Mouse (Mus musculus): ENCODE measurements around the gene Tbl1x. TPM values are rescaled to one million over a fixed set of nuclear protein-coding genes. Genes with fewer than 3 reads are reported as not detected.

The Tbl1x gene
- polyA plus RNA-seq, 1 experiment from 2014 or later = 41.4 TPM

DNA sequence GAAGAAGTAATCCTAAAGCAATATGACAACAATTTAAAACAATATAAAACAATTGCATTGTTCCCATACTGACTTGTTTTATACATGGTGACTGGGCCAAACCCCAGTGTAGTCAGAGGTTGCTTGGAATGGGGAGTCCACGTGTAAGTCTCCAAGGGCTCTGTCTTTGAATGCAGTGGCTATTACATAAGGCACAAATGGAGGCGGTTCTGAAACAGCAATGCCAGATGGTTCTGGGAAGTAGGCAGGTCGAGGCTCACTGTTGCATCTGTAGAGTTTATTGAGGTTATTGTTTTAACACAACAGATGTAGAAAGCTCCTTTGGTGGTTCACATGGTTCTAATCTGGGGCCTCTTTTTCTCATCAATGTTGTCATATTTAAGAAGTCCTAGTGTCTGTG, 66.3 kb downstream of the Tbl1x start:
- no peaks in the 10 kb centered on the region for H3K9me3 ChIP-seq (replicated peaks)
- no peak overlapping the region for H3K4me3 ChIP-seq (replicated peaks)
- WGBS = 69% methylated on average over 3 of the region's 3 CpGs
- no peak overlapping the region for H3K27ac ChIP-seq (replicated peaks)
- no peaks in the 10 kb centered on the region for H3K36me3 ChIP-seq
- H3K9ac ChIP-seq (replicated peaks) = no peak overlapping the region
- no peaks in the 10 kb centered on the region for H3K4me1 ChIP-seq
- H3K4me2 ChIP-seq = no peak overlapping the region
- H3K27me3 ChIP-seq (replicated peaks) = no peaks in the 10 kb centered on the region
- no peak for ATAC-seq (ENCODE audit: low FRiP score)

DNA sequence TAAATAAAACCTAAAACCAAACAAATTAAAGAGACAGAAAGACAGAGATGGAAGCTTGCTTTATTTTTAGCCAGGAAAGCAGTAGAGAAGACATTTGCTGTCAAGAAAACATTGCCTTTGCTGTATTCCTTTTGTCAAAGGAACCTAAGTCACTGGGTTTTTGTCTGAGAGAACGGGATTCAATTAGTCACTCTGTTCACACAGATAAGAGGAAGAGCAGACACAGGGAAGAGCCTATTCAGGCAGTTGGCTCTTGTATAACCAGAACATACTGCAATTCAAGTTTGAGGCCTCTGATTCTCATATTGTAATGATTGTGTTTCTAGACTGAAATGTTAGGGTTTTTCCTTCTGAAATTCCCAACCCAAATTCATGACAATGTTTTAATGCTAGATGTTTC, 67.4 kb downstream of the Tbl1x start:
- Histone ChIP-seq H3K36me3 (no peaks in the 10 kb centered on the region), H3K4me3 (replicated peaks) (no peak overlapping the region), H3K9ac (replicated peaks) (no peak overlapping the region), H3K27me3 (replicated peaks) (no peaks in the 10 kb centered on the region), H3K4me1 (no peaks in the 10 kb centered on the region), H3K27ac (replicated peaks) (no peak overlapping the region), H3K9me3 (replicated peaks) (no peaks in the 10 kb centered on the region), H3K4me2 (no peak overlapping the region)
- ATAC-seq (ENCODE audit: low FRiP score) = no peak
- WGBS = 69% methylated on average over 1 of the region's 1 CpGs

DNA sequence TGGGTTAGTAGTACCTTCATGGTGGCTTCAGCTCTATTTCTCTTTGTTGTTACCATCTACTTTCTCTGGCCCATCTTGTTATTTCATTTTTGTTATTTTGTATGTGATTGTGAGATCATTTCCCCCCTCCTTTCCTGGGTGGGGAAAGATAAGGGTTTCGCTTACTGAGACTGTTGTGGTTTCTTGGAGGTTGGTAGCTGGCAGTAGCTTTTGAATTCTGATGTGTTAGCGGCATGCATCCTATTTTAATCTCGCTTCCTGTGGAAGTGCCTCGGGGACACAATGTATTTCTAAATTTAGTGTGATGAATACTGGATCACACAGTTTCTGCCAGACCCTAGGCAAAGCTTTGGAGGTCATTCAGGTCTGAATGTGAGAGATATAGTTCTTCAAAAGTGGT, 69.2 kb downstream of the Tbl1x start:
- H3K27ac ChIP-seq (replicated peaks) = no peak overlapping the region
- H3K27me3 ChIP-seq (replicated peaks) = no peaks in the 10 kb centered on the region
- H3K4me1 ChIP-seq = no peaks in the 10 kb centered on the region
- ATAC-seq (ENCODE audit: low FRiP score) = no peak
- no peaks in the 10 kb centered on the region for H3K9me3 ChIP-seq (replicated peaks)
- no peak overlapping the region for H3K4me2 ChIP-seq
- H3K36me3 ChIP-seq = no peaks in the 10 kb centered on the region
- H3K9ac ChIP-seq (replicated peaks) = no peak overlapping the region
- no peak overlapping the region for H3K4me3 ChIP-seq (replicated peaks)
- WGBS = 83% methylated on average over 4 of the region's 4 CpGs

DNA sequence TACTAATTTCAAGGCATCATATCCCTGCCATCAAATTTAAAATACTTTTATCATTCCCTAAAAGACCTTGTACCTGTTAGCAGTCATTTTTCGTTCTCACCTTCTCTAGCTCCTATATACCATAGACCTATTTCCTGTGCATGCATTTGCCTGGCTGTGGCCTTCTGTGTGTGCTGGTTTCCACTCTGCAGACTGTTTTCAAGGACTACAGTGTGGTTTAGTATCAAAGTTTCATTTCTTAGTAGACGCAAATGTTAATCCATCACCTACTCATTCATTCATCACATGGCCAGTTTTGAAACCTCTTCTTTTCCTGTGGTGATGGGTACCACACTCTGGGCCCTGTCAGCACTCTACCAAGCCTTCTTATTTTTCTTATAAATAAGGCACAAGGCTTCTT, 75.2 kb downstream of the Tbl1x start:
- ATAC-seq (ENCODE audit: low FRiP score) = no peak
- Histone ChIP-seq H3K27me3 (replicated peaks) (no peaks in the 10 kb centered on the region), H3K4me2 (no peak overlapping the region), H3K9me3 (replicated peaks) (no peaks in the 10 kb centered on the region), H3K4me3 (replicated peaks) (no peak overlapping the region), H3K36me3 (no peaks in the 10 kb centered on the region), H3K4me1 (no peaks in the 10 kb centered on the region), H3K9ac (replicated peaks) (no peak overlapping the region), H3K27ac (replicated peaks) (no peak overlapping the region)
- 96% methylated on average over 2 of the region's 2 CpGs for WGBS

DNA sequence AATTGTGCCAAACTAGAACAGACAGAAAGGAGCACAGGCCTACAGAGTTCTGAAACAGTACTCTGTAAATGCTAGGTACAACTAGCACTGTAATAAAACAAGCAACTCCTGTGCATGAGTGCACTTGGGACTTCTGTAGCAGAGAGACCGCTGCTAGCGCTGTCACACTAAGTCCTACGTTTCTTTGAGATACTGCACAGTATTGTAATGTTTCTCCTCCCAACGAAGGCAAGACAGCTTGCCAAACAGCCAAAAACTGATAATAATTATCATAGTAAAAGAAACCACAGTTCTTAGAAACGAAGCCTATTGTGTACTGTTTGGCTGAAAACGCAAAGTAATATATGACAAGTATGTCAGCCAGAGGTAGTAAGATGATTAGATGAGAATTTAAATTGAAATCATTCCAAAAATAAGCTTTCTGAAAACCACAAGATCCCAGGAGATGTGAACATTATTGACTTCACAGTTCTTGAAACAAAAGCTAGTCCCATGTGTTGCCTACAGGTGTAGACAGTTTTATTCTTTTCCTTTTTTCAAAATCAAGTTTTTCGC, 83.9 kb downstream of the Tbl1x start:
- Histone ChIP-seq H3K9me3 (replicated peaks) (no peaks in the 10 kb centered on the region), H3K27me3 (replicated peaks) (no peaks in the 10 kb centered on the region), H3K4me2 (no peak overlapping the region), H3K27ac (replicated peaks) (no peak overlapping the region), H3K4me1 (no peaks in the 10 kb centered on the region), H3K9ac (replicated peaks) (no peak overlapping the region), H3K4me3 (replicated peaks) (no peak overlapping the region), H3K36me3 (no peaks in the 10 kb centered on the region)
- ATAC-seq (ENCODE audit: low FRiP score) = no peak
- WGBS = 68% methylated on average over 7 of the region's 7 CpGs

DNA sequence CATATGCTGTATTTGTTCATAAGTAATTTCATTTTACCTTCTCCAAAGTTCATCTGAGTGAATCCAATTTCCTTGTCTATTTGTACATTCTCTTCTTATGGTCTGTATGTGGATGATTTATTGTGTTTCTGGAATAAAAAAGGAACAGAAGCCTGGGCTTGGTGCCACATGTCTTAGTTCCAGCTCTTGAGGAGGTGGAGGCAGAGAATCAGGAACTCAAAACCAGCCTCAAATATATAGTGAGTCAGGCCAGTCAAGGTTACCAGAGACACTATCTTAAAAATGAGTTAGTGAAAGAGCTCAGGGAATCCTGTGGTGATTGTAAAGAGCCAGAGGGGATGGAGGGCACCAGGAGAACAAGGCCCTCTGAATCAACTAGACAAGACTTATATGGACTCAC, 86.9 kb downstream of the Tbl1x start:
- no peaks in the 10 kb centered on the region for H3K36me3 ChIP-seq
- H3K9ac ChIP-seq (replicated peaks) = no peak overlapping the region
- no peaks in the 10 kb centered on the region for H3K27me3 ChIP-seq (replicated peaks)
- no peaks in the 10 kb centered on the region for H3K4me1 ChIP-seq
- no peaks in the 10 kb centered on the region for H3K9me3 ChIP-seq (replicated peaks)
- no peak for ATAC-seq (ENCODE audit: low FRiP score)
- H3K27ac ChIP-seq (replicated peaks) = no peak overlapping the region
- no peak overlapping the region for H3K4me2 ChIP-seq
- no peak overlapping the region for H3K4me3 ChIP-seq (replicated peaks)

DNA sequence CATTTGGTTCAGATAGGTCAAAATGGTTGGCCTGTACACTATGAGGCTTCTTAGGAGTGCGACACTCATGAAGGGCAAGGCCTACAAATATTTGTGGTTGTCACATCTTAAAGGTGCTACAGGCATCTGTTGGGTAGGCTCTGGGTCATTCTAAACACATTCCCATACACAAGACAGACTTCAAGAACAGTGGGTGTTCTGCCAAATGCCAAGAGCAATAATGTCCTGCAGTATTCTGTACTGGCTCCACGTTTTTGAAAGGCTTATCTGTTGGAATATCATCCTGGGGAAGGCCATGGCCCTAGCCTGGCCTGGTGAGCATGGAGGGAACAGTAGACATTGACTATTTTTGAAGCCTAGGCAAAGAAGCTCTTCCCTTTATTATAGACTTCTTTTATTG, 87.9 kb downstream of the Tbl1x start:
- Histone ChIP-seq H3K9me3 (replicated peaks) (no peaks in the 10 kb centered on the region), H3K4me1 (no peaks in the 10 kb centered on the region), H3K36me3 (no peaks in the 10 kb centered on the region), H3K9ac (replicated peaks) (no peak overlapping the region), H3K27ac (replicated peaks) (no peak overlapping the region), H3K4me2 (no peak overlapping the region), H3K27me3 (replicated peaks) (no peaks in the 10 kb centered on the region), H3K4me3 (replicated peaks) (no peak overlapping the region)
- WGBS = 70% methylated on average over 2 of the region's 2 CpGs
- ATAC-seq (ENCODE audit: low FRiP score) = no peak

DNA sequence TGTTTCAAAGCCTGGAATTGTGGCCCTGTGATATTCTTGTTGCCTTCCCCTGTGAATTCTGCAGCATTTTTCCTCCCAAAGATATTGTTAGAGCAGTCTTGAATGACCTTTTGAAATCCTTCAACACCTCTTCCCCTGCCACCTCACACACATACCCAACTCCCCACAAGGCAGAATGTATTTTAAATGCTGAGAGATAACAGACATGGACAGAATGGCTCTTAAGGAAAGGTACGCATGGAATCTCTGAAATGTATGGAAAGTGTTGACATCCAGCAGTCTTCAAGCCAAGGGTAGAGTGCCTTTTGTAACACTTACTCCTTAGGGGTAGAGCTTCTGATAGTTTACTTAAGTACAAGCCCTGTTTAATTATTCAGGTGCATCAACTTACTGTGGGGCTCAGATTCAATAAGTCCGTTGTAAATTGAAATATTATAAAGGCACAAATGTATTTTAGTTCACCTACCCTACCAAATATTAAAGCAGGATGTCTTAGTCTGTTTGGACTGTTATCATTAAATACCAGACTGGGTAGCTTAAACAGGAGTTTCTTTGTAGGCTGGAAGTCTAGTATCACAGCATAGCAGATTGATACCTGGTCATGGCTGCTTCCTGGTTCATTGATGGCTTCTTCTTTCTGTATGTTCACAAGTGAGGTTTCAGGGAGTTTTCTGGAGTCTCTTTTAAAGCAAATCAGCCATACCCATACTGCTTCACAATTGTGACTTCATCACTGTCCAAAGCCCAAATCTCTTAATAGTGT, 92.9 kb downstream of the Tbl1x start:
- Histone ChIP-seq H3K9ac (replicated peaks) (no peak overlapping the region), H3K9me3 (replicated peaks) (no peaks in the 10 kb centered on the region), H3K27ac (replicated peaks) (no peak overlapping the region), H3K36me3 (no peaks in the 10 kb centered on the region), H3K27me3 (replicated peaks) (no peaks in the 10 kb centered on the region), H3K4me3 (replicated peaks) (no peak overlapping the region), H3K4me1 (no peaks in the 10 kb centered on the region), H3K4me2 (no peak overlapping the region)
- 89% methylated on average over 2 of the region's 2 CpGs for whole genome bisulfite sequencing
- ATAC-seq (ENCODE audit: low FRiP score) = no peak

DNA sequence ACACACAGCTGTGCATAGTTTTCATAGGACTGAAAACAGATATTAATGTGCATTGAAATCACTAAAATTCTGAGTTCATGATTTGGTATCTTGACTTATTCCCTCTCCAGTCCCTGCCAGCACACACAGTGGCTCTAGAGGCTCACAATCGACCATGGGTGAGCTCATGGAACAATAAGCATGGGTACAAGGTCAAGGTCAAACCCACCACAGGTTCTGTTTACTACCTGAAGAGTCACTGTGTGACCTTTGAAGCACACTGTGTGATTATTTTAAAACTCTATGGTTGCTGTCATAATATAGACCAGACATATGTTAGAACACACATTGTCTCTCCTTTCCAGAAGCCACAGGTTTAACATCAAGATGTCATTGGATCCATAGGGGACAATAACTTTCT, 96.7 kb downstream of the Tbl1x start:
- Histone ChIP-seq H3K27ac (replicated peaks) (no peak overlapping the region), H3K4me3 (replicated peaks) (no peak overlapping the region), H3K9ac (replicated peaks) (no peak overlapping the region), H3K27me3 (replicated peaks) (no peaks in the 10 kb centered on the region), H3K4me1 (no peaks in the 10 kb centered on the region), H3K9me3 (replicated peaks) (no peaks in the 10 kb centered on the region), H3K4me2 (no peak overlapping the region), H3K36me3 (no peaks in the 10 kb centered on the region)
- no peak for ATAC-seq (ENCODE audit: low FRiP score)
- WGBS = 56% methylated on average over 1 of the region's 1 CpGs

DNA sequence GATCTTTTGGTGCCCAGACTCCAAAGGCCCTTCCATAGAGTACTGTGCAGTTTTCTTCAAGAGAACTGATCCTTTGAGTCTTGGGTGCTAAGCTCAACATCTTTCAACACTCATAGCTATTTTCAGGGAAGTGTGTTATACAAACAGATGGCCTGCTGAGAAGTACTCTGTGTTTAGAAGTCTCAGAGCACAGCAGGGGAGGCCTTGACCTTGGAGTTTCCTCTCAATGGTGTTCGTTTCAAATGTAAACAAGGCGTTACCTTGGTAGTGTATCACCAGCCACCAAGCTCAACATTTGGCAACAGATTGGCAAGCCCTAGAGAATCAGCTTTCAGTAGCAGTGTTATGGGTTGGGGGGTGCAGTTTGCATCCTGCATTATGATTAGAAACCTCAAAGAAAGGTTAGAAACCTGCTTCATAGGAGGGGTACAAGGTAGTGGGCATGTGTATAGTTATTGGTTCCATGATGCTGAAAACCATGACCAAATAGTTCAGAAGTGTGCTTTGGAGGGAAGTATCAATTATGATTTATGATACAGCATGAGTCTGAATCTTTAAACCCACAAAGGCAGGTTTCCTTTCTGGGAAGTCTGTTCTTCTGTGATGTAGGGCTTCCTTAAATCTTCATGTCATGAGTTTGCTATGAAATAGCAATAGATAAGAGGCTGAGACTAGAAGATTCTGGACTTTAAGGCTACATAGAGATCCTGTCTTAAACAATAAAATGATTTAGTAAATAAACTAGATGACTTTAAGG, 98.3 kb downstream of the Tbl1x start:
- Histone ChIP-seq H3K4me3 (replicated peaks) (no peak overlapping the region), H3K9me3 (replicated peaks) (no peaks in the 10 kb centered on the region), H3K27me3 (replicated peaks) (no peaks in the 10 kb centered on the region), H3K4me1 (no peaks in the 10 kb centered on the region), H3K4me2 (no peak overlapping the region), H3K36me3 (no peaks in the 10 kb centered on the region), H3K9ac (replicated peaks) (no peak overlapping the region), H3K27ac (replicated peaks) (no peak overlapping the region)
- no peak; the same call in 1 of the 2 replicates for ATAC-seq (ENCODE audit: low FRiP score)
- WGBS = 49% methylated on average over 2 of the region's 2 CpGs

DNA sequence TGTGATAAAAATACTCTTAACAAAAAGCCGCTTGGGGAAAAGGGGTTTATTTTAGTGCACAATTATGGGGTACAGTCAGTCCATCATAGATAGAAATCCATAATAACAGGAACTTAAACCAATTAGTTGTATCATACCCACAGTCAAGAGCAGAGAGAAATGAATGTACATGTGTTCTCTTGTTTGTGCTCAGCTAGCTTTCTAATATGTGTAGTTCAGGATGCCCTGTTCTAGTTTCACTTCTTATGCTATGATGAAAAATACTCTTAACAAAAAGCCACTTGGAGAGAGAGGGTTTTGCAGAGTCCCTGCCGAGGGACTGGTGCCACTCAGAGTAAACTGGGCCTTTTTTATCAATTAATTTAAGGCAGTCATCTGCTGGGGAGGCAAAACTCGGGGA, 101.1 kb downstream of the Tbl1x start:
- H3K27ac ChIP-seq (replicated peaks) = no peak overlapping the region
- H3K4me1 ChIP-seq = no peaks in the 10 kb centered on the region
- H3K36me3 ChIP-seq = no peaks in the 10 kb centered on the region
- no peak overlapping the region for H3K9ac ChIP-seq (replicated peaks)
- 83% methylated on average over 3 of the region's 3 CpGs for WGBS
- ATAC-seq (ENCODE audit: low FRiP score) = no peak
- no peaks in the 10 kb centered on the region for H3K27me3 ChIP-seq (replicated peaks)
- H3K9me3 ChIP-seq (replicated peaks) = no peaks in the 10 kb centered on the region
- H3K4me2 ChIP-seq = no peak overlapping the region
- H3K4me3 ChIP-seq (replicated peaks) = no peak overlapping the region

DNA sequence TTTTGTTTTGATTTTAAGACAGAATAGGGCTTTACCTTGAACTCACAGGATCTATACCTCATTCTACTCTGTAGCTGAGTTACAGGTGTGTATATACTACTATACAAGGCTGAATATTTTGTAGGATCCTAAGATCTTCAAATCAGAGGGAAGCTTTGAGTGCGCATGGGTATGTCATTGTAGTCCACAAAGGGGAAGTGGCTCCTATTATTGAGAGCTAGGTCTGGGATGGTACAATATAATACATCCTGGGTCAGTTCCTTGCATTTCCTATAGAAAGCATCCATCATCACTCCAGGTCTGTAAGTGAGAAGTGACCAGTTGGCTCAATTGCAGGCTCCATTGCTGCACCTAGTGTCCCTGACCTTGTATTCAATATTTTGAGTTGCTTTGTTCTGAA, 102.2 kb downstream of the Tbl1x start:
- no peak overlapping the region for H3K4me3 ChIP-seq (replicated peaks)
- H3K27me3 ChIP-seq (replicated peaks) = no peaks in the 10 kb centered on the region
- H3K9ac ChIP-seq (replicated peaks) = no peak overlapping the region
- H3K36me3 ChIP-seq = no peaks in the 10 kb centered on the region
- no peaks in the 10 kb centered on the region for H3K4me1 ChIP-seq
- no peak overlapping the region for H3K27ac ChIP-seq (replicated peaks)
- WGBS = 96% methylated on average over 1 of the region's 1 CpGs
- no peaks in the 10 kb centered on the region for H3K9me3 ChIP-seq (replicated peaks)
- H3K4me2 ChIP-seq = no peak overlapping the region
- no peak for ATAC-seq (ENCODE audit: low FRiP score)

All from neural tube, embryonic 15.5 days (tissue).